Mouse (Mus musculus) liver, postnatal 0 days (tissue): ENCODE measurements at regions not wholly inside any gene's neighbourhood (a gene's known extent, or its start where the extent isn't known, plus 50 kb on each side); places are given as distances from the start of the nearest gene placed in this dataset.

ENCODE experiments used
- CTCF ChIP-seq: sonication (generic); IDR thresholded peaks from 2 replicates; pipeline ENCODE4 v1.5.1; 2016; ENCODE audit warnings: antibody characterized with exemption, low read depth
- EP300 ChIP-seq: IDR thresholded peaks from 2 replicates; pipeline ENCODE4 v1.6.1; 2016; ENCODE audit warnings: antibody characterized with exemption, low read depth, mild to moderate bottlenecking

GRCm38 (mm10) chr8:103950460-103950859, 151.0 kb upstream of the Cdh5 start:
- TF ChIP-seq CTCF = no peak
- TF ChIP-seq EP300 = no peak
